Mouse (Mus musculus): ENCODE measurements around the gene Minpp1. TPM values are rescaled to one million over a fixed set of nuclear protein-coding genes. Genes with fewer than 3 reads are reported as not detected.

Gene Minpp1
- polyA plus RNA-seq, 1 experiment from 2014 or later, result 50.8 TPM

GRCm38 (mm10) chr19:32523769-32524515 lies 38.4 kb downstream of the Minpp1 start:
- no peaks in the 10 kb centered on the region for H3K27me3 ChIP-seq
- no peak for TF ChIP-seq CTCF (IDR thresholded peaks at IDR 0.05)
- ChIA-PET POLR2A (no interaction called here), CTCF (interaction anchor here (1.3 to 1.4 kb wide), 2 partner anchors 10 to 17 kb away, joined by 3 to 5 read pairs; no protein-coding TSS in a partner anchor)
- ATAC-seq, result no peak
- in situ Hi-C loops (cut with MboI; ENCODE audit: low pct_unique_long_range_greater_than_20kb), result loop anchor here (25.0 kb wide), 1 partner anchor 713 kb away; no protein-coding TSS in a partner anchor
- no peak for DNase-seq (ENCODE audit: low read depth, low spot score)

GRCm38 (mm10) chr19:32524516-32524860 lies 38.9 kb downstream of the Minpp1 start:
- in situ Hi-C loops (cut with MboI; ENCODE audit: low pct_unique_long_range_greater_than_20kb), result loop anchor here (25.0 kb wide), 1 partner anchor 713 kb away; no protein-coding TSS in a partner anchor
- ATAC-seq, result no peak
- POLR2A ChIA-PET, result no interaction called here
- no peaks in the 10 kb centered on the region for H3K27me3 ChIP-seq
- no peak for TF ChIP-seq CTCF (IDR thresholded peaks at IDR 0.05)
- CTCF ChIA-PET, result no interaction called here
- no peak for DNase-seq (ENCODE audit: low read depth, low spot score)

DNA sequence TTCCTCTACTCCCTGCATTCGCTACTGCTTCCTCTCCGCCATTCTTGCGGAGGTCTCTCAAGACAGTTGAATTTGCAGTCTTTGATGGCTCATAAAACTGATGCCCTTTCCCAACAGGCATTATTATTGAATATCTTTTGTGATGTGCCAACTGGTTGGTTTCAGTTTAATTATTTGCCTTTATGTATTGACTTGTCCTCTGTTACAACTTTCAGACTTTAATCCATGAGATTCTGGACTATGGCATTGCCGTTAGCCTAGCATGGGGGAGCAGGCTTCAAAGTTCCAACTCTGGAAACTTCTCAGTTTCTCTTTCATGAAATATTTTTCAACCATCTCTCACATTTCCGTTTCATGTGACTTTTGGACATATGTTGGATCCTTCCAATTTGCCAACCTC lies 41.6 kb downstream of the Minpp1 start:
- in situ Hi-C loops (cut with MboI; ENCODE audit: low pct_unique_long_range_greater_than_20kb), result no loop called here
- POLR2A ChIA-PET, result no interaction called here
- no peak for TF ChIP-seq CTCF (IDR thresholded peaks at IDR 0.05)

GRCm38 (mm10) chr19:32528723-32529122 lies 43.2 kb downstream of the Minpp1 start:
- no peak for DNase-seq (ENCODE audit: low read depth, low spot score)
- no peaks in the 10 kb centered on the region for H3K27me3 ChIP-seq
- ATAC-seq, result no peak
- ChIA-PET CTCF (no interaction called here), POLR2A (no interaction called here)
- no peak for TF ChIP-seq CTCF (IDR thresholded peaks at IDR 0.05)
- in situ Hi-C loops (cut with MboI; ENCODE audit: low pct_unique_long_range_greater_than_20kb), result no loop called here

More for the DNA sequence above, 41.6 kb downstream of the Minpp1 start:
- CTCF ChIA-PET, result interaction anchor here (0.6 kb wide), 1 partner anchor 10 kb away, joined by 3 read pairs; no protein-coding TSS in a partner anchor
- no peaks in the 10 kb centered on the region for H3K27me3 ChIP-seq
- no peak for DNase-seq (ENCODE audit: low read depth, low spot score)
- ATAC-seq, result no peak

GRCm38 (mm10) chr19:32529252-32529942 lies 43.8 kb downstream of the Minpp1 start:
- DNase-seq (ENCODE audit: low read depth, low spot score), result no peak
- ChIA-PET POLR2A (no interaction called here), CTCF (no interaction called here)
- in situ Hi-C loops (cut with MboI; ENCODE audit: low pct_unique_long_range_greater_than_20kb), result no loop called here
- no peak for ATAC-seq
- TF ChIP-seq CTCF (IDR thresholded peaks at IDR 0.05), result no peak
- no peaks in the 10 kb centered on the region for H3K27me3 ChIP-seq

GRCm38 (mm10) chr19:32530296-32530695 lies 44.7 kb downstream of the Minpp1 start:
- in situ Hi-C loops (cut with MboI; ENCODE audit: low pct_unique_long_range_greater_than_20kb), result no loop called here
- ChIA-PET CTCF (no interaction called here), POLR2A (interaction anchor here (0.6 kb wide), 1 partner anchor 65 kb away, joined by 3 read pairs; no protein-coding TSS in a partner anchor)
- no peak for ATAC-seq
- TF ChIP-seq CTCF (IDR thresholded peaks at IDR 0.05), result no peak
- H3K27me3 ChIP-seq, result no peaks in the 10 kb centered on the region
- DNase-seq (ENCODE audit: low read depth, low spot score), result no peak

- ChIA-PET CTCF (interaction anchor here (1.1 to 1.9 kb wide), 2 partner anchors 10 to 16 kb away, joined by 3 to 6 read pairs; no protein-coding TSS in a partner anchor), POLR2A (no interaction called here)
- DNase-seq (ENCODE audit: low read depth, low spot score), result no peak
- no peak for TF ChIP-seq CTCF (IDR thresholded peaks at IDR 0.05)
- no peak for ATAC-seq
- in situ Hi-C loops (cut with MboI; ENCODE audit: low pct_unique_long_range_greater_than_20kb), result no loop called here
- H3K27me3 ChIP-seq, result no peaks in the 10 kb centered on the region
Measured at GRCm38 (mm10) chr19:32532331-32532730, 46.8 kb downstream of the Minpp1 start.

GRCm38 (mm10) chr19:32532737-32533505 lies 47.4 kb downstream of the Minpp1 start:
- in situ Hi-C loops (cut with MboI; ENCODE audit: low pct_unique_long_range_greater_than_20kb), result no loop called here

DNA sequence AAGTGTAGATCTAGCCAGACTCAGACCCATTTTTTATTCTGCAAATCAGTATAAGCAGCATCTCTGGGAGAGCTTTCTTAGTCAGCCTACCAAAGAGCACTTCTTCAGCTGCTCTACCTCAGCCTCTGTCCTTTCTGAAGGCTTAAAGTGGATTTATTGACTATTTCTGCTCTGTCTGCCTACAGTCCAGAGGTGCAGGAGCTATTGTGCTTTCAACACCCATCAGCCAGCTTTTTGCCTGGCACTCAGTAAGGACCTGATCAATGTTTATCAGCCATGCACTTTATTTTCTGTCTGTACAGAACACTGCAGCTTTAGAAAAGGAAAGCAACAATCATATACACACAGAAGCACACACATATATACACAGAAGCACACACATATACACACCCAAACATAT lies 49.3 kb downstream of the Minpp1 start:
- no peaks in the 10 kb centered on the region for H3K27me3 ChIP-seq
- ChIA-PET POLR2A (no interaction called here), CTCF (interaction anchor here (1.6 kb wide), 1 partner anchor 12 kb away, joined by 5 read pairs; no protein-coding TSS in a partner anchor)
- ATAC-seq, result no peak
- in situ Hi-C loops (cut with MboI; ENCODE audit: low pct_unique_long_range_greater_than_20kb), result no loop called here
- no peak for DNase-seq (ENCODE audit: low read depth, low spot score)
- no peak for TF ChIP-seq CTCF (IDR thresholded peaks at IDR 0.05)

More at GRCm38 (mm10) chr19:32532737-32533505, 47.4 kb downstream of the Minpp1 start:
- DNase-seq (ENCODE audit: low read depth, low spot score) (no peak), ATAC-seq (no peak)
- no peaks in the 10 kb centered on the region for H3K27me3 ChIP-seq
- CTCF ChIA-PET, result interaction anchor here (1.6 to 1.9 kb wide), 2 partner anchors 10 to 16 kb away, joined by 5 to 6 read pairs; no protein-coding TSS in a partner anchor
- TF ChIP-seq CTCF (IDR thresholded peaks at IDR 0.05), result no peak
- POLR2A ChIA-PET, result no interaction called here

DNA sequence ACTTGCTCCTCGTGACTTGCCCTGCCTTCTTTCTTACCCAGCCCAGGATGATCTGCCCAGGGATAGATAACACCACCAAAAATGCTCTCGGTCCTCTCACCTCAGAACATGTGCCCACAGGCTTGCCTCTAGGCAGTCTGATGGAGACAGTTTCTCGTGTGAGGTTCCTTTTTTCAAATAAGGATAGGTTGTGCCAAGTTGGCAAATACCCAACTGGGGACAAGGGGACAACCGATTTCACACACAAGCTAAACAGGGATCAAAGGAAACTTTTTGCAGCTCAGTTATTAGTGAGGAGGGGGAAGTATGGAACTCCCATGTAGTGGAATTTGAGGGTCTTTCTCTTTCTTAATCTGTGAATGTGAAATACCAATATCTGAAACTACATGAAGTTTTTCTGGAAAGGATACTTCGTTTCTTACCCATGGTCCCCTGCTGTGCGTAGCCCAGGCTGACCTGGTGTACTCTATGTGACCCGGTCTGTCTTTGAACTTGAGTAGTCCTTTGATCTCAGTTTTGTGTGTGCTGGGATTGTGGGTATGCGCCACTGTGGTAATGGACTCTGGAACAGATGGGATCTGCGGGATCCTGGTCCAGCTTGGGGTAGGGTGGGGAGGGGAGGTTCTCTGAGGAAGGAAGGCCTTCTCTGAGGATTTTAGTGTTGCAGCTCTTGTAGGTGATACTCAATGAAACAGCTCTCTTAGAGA lies 57.4 kb downstream of the Minpp1 start:
- DNase-seq (ENCODE audit: low read depth, low spot score) (no peak), ATAC-seq (no peak)
- in situ Hi-C loops (cut with MboI; ENCODE audit: low pct_unique_long_range_greater_than_20kb), result no loop called here
- ChIA-PET POLR2A (no interaction called here), CTCF (no interaction called here)
- no peaks in the 10 kb centered on the region for H3K27me3 ChIP-seq
- TF ChIP-seq CTCF (IDR thresholded peaks at IDR 0.05), result no peak

Measured in Patski (cell line).